Mouse (Mus musculus): ENCODE data around the gene Llgl2. TPM values are rescaled to one million over a fixed set of nuclear protein-coding genes. Genes with fewer than 3 reads are reported as not detected.
A peak's percentile ranks its signal among the peaks of the same experiment; 100 is the strongest.

Gene Llgl2
- total and polyA plus RNA-seq, 2 experiments: 15.8 to 46.8 TPM

DNA sequence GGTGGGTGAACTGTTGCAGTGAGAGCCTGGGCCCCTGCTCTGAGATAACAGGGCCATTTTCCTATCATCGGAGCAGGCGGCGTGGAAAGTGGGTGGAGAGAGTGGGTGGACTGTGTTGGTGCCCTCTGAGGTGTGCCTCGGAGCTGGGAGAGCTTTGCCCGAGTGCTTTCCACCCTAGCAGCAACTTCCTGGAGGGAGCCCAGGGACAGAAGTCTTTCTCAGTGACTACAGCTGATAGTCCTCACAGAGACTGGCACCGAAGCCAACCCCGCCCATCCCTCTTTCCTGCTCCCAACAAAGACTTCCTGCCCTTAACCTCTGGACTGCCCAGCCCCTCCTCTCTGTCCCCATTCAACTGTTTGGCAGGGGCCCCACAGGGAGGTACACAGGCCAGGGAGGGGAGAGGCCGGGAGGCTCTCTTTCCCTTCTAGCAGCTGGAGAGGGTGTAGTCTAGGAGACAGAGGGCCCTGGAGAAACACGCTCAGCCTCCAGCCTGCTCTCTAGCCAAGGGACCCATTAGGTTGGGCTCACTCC is 44.7 kb upstream of the Llgl2 start:
- Histone ChIP-seq H3K36me3 (ENCODE audit: control insufficient read depth, insufficient read depth, low read length) (no peaks in the 10 kb centered on the region), H3K4me1 (ENCODE audit: control insufficient read depth, insufficient read depth, low read length) (peaks cover 18% of the 10 kb centered on the region), H3K4me3 (ENCODE audit: insufficient read depth, low read depth, low read length) (no peak overlapping the region), H3K9ac (ENCODE audit: low read depth, low read length) (no peak overlapping the region), H3K27me3 (ENCODE audit: control insufficient read depth, insufficient read depth, low read length) (no peaks in the 10 kb centered on the region), H3K79me2 (ENCODE audit: control insufficient read depth, insufficient read depth, low read length) (no peaks in the 10 kb centered on the region), H3K27ac (replicated peaks; ENCODE audit: insufficient read depth, low read depth, low read length) (peak overlapping the region; percentile 22)
- WGBS: 10% methylated on average over 9 of the region's 9 CpGs
- DNase-seq (ENCODE audit: extremely low read depth, low read depth, low spot score): peak; percentile 83
- TF ChIP-seq POLR2A (IDR thresholded peaks at IDR 0.05; ENCODE audit: extremely low read depth, insufficient read depth, low read length) (no peak), CTCF (IDR thresholded peaks at IDR 0.05; ENCODE audit: low read depth, low read length) (no peak)

DNA sequence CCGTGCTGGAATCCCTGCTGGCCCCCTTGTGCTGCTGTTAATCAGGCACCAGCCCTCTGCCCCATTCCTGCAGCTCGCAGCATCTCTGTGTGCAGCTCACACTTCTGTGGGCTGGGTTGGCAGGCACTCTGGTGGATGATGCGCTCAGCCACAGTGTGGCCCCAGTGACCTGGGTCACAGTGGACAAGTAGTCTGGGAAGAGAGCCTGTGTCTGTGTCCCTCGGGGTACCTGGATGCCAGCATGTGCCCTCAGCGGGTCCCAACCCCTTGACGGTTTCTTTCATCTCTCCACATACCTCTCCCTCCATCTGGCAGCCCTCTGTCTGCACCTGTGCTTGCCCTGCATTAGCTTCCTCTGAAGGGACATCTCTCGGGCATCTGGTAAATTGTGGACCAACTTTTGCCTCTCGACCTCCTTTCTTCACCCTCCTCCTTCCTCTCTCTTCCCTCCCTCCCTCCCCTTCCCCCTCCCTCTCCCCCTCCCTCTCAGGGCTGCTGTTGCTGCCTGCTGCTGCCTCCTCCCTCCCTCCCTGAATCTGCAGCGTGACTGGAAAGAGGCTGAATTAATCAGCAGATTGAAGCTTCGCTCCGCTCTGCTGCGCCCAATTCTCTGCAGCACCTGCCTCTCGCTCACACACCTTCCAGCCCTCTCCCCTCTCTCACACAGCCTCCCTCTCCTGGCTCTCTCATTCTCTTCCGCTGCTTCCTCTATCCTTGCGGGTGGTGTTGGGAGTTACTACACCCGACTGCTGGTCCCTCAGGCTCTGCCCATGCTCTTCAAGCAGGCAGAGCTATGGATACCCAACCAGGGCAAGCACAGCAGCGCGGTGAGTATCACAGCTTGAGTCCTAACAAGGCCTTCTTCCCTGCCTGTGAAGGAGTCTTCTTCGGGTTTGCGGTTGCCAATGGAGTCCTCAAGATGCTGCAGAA is 43.4 kb upstream of the Llgl2 start:
- no peak for DNase-seq (ENCODE audit: extremely low read depth, low read depth, low spot score)
- Histone ChIP-seq H3K79me2 (ENCODE audit: control insufficient read depth, insufficient read depth, low read length) (no peaks in the 10 kb centered on the region), H3K27me3 (ENCODE audit: control insufficient read depth, insufficient read depth, low read length) (no peaks in the 10 kb centered on the region), H3K4me1 (ENCODE audit: control insufficient read depth, insufficient read depth, low read length) (peaks cover 18% of the 10 kb centered on the region), H3K9ac (ENCODE audit: low read depth, low read length) (no peak overlapping the region), H3K36me3 (ENCODE audit: control insufficient read depth, insufficient read depth, low read length) (no peaks in the 10 kb centered on the region), H3K27ac (replicated peaks; ENCODE audit: insufficient read depth, low read depth, low read length) (no peak overlapping the region), H3K4me3 (ENCODE audit: insufficient read depth, low read depth, low read length) (no peak overlapping the region)
- 78% methylated on average over 20 of the region's 20 CpGs for WGBS
- TF ChIP-seq CTCF (IDR thresholded peaks at IDR 0.05; ENCODE audit: low read depth, low read length): no peak
- no peak for TF ChIP-seq POLR2A (IDR thresholded peaks at IDR 0.05; ENCODE audit: extremely low read depth, insufficient read depth, low read length)

DNA sequence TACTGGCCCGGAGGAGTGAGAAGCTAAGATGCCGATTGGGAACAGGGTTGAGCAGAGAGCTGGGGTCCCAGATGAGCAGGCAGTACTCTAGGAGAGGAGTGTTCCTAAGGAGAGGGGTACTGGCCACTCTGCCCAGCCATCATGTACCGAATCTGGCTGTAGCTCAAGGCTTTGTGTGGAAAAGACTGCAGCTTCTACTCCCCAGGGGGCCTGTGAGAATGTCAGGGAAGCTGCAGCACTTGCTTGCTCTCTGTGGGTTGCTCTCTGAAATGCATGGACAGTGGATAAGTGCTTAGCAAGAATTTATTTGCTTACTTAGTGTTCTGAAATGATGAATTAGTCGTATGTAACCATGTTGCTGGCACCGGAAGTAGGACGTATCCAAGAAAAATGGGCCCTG is 37.4 kb upstream of the Llgl2 start:
- no peaks in the 10 kb centered on the region for H3K79me2 ChIP-seq (ENCODE audit: control insufficient read depth, insufficient read depth, low read length)
- DNase-seq (ENCODE audit: extremely low read depth, low read depth, low spot score): no peak
- no peak overlapping the region for H3K27ac ChIP-seq (replicated peaks; ENCODE audit: insufficient read depth, low read depth, low read length)
- no peaks in the 10 kb centered on the region for H3K27me3 ChIP-seq (ENCODE audit: control insufficient read depth, insufficient read depth, low read length)
- TF ChIP-seq CTCF (IDR thresholded peaks at IDR 0.05; ENCODE audit: low read depth, low read length) (no peak), POLR2A (IDR thresholded peaks at IDR 0.05; ENCODE audit: extremely low read depth, insufficient read depth, low read length) (no peak)
- no peak overlapping the region for H3K9ac ChIP-seq (ENCODE audit: low read depth, low read length)
- H3K4me3 ChIP-seq (ENCODE audit: insufficient read depth, low read depth, low read length): no peak overlapping the region
- 90% methylated on average over 6 of the region's 6 CpGs for WGBS
- H3K36me3 ChIP-seq (ENCODE audit: control insufficient read depth, insufficient read depth, low read length): peaks cover 1% of the 10 kb centered on the region; the same call in 1 of the 2 replicates
- no peaks in the 10 kb centered on the region for H3K4me1 ChIP-seq (ENCODE audit: control insufficient read depth, insufficient read depth, low read length)

DNA sequence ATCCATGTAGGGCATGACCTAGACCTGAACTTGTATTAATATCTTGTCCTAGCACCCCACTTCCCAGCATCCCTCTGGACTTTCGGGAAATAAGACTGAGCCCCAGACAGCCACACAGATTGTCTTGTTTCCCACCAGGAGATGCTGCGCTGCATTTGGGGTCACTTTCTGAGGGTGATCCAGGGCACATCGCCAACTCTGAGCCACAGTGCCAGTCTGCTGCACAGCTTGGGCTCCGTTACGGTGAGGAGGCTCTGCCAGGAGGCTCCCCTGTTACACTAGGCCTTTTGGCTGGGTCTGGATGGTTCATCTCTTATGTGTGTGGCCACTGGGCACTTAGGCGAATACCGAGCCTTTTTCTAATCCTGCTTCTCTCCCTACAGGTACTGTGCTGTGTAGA is 34.1 kb upstream of the Llgl2 start:
- Histone ChIP-seq H3K4me3 (ENCODE audit: insufficient read depth, low read depth, low read length) (no peak overlapping the region), H3K4me1 (ENCODE audit: control insufficient read depth, insufficient read depth, low read length) (no peaks in the 10 kb centered on the region), H3K27ac (replicated peaks; ENCODE audit: insufficient read depth, low read depth, low read length) (no peak overlapping the region), H3K79me2 (ENCODE audit: control insufficient read depth, insufficient read depth, low read length) (no peaks in the 10 kb centered on the region), H3K27me3 (ENCODE audit: control insufficient read depth, insufficient read depth, low read length) (no peaks in the 10 kb centered on the region), H3K36me3 (ENCODE audit: control insufficient read depth, insufficient read depth, low read length) (peaks cover 1% of the 10 kb centered on the region; the same call in 1 of the 2 replicates), H3K9ac (ENCODE audit: low read depth, low read length) (no peak overlapping the region)
- no peak for DNase-seq (ENCODE audit: extremely low read depth, low read depth, low spot score)
- TF ChIP-seq CTCF (IDR thresholded peaks at IDR 0.05; ENCODE audit: low read depth, low read length): no peak
- TF ChIP-seq POLR2A (IDR thresholded peaks at IDR 0.05; ENCODE audit: extremely low read depth, insufficient read depth, low read length): no peak
- 96% methylated on average over 7 of the region's 7 CpGs for WGBS

DNA sequence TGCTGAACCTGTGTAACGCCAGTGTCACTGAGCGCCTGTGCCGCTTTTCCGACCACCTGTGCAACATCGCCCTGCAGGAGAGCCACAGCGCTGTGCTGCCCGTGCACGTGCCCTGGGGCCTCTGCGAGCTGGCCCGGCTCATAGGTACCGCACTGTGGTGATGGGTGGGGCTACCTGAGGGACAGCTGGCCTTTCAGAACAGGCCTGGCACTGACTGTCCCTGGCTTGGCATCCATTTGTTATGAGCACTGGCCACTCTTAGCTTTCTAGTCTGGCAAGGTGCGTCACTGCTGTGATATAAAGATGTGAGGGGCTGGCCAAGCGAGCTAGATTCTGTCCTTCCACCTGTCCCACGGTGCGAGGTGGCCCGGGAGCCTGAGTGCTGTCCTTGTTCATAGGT is 31.9 kb upstream of the Llgl2 start:
- WGBS: 97% methylated on average over 16 of the region's 16 CpGs
- no peak for TF ChIP-seq CTCF (IDR thresholded peaks at IDR 0.05; ENCODE audit: low read depth, low read length)
- TF ChIP-seq POLR2A (IDR thresholded peaks at IDR 0.05; ENCODE audit: extremely low read depth, insufficient read depth, low read length): no peak
- no peaks in the 10 kb centered on the region for H3K4me1 ChIP-seq (ENCODE audit: control insufficient read depth, insufficient read depth, low read length)
- no peak overlapping the region for H3K27ac ChIP-seq (replicated peaks; ENCODE audit: insufficient read depth, low read depth, low read length)
- no peak overlapping the region for H3K4me3 ChIP-seq (ENCODE audit: insufficient read depth, low read depth, low read length)
- no peaks in the 10 kb centered on the region for H3K27me3 ChIP-seq (ENCODE audit: control insufficient read depth, insufficient read depth, low read length)
- no peaks in the 10 kb centered on the region for H3K79me2 ChIP-seq (ENCODE audit: control insufficient read depth, insufficient read depth, low read length)
- peaks cover 1% of the 10 kb centered on the region; the same call in 1 of the 2 replicates for H3K36me3 ChIP-seq (ENCODE audit: control insufficient read depth, insufficient read depth, low read length)
- no peak overlapping the region for H3K9ac ChIP-seq (ENCODE audit: low read depth, low read length)
- DNase-seq (ENCODE audit: extremely low read depth, low read depth, low spot score): no peak

DNA sequence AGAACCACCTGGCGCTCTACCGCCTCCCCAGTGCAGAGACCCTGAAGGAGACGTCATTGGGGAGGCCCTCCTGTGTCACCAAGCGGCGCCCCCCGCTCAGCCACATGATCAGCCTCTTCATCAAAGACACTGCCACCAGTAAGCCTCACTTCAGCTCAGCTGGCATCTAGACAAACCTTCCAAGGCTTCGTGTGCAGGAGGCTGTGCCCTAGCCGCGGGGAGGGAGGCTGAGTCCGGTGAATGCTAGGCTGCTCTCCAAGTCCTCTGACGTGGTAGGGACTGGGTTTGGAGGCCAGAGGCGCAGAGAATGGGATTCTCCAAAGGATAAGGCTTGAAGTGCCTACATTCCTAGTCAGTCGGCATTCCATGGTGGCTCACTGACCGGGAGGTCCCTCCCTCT is 31.5 kb upstream of the Llgl2 start:
- 92% methylated on average over 14 of the region's 14 CpGs for WGBS
- no peaks in the 10 kb centered on the region for H3K4me1 ChIP-seq (ENCODE audit: control insufficient read depth, insufficient read depth, low read length)
- no peak for DNase-seq (ENCODE audit: extremely low read depth, low read depth, low spot score)
- no peaks in the 10 kb centered on the region for H3K27me3 ChIP-seq (ENCODE audit: control insufficient read depth, insufficient read depth, low read length)
- H3K36me3 ChIP-seq (ENCODE audit: control insufficient read depth, insufficient read depth, low read length): peaks cover 1% of the 10 kb centered on the region; the same call in 1 of the 2 replicates
- TF ChIP-seq CTCF (IDR thresholded peaks at IDR 0.05; ENCODE audit: low read depth, low read length) (no peak), POLR2A (IDR thresholded peaks at IDR 0.05; ENCODE audit: extremely low read depth, insufficient read depth, low read length) (no peak)
- H3K9ac ChIP-seq (ENCODE audit: low read depth, low read length): no peak overlapping the region
- H3K79me2 ChIP-seq (ENCODE audit: control insufficient read depth, insufficient read depth, low read length): no peaks in the 10 kb centered on the region
- no peak overlapping the region for H3K27ac ChIP-seq (replicated peaks; ENCODE audit: insufficient read depth, low read depth, low read length)
- H3K4me3 ChIP-seq (ENCODE audit: insufficient read depth, low read depth, low read length): no peak overlapping the region

Data from liver, adult 2 months (tissue).